Mouse (Mus musculus) lung, embryonic 15.5 days (tissue): ENCODE measurements around the gene Duox1. TPM values are rescaled to one million over a fixed set of nuclear protein-coding genes. Genes with fewer than 3 reads are reported as not detected.
"Not testable (repeated sequence)": the region's sequence is repeated elsewhere in the genome, so short reads cannot be mapped to it uniquely, and the experiment has no call there.

Experiments
- ATAC-seq: fragments of 200-750 bp; cut with Nextera tagmentation; 2 replicates; pipeline ENCODE4 v1.8.0; 2017; ENCODE audit warnings: moderate number of reproducible peaks, borderline replicate concordance; ENCODE audit not compliant: low FRiP score, low TSS enrichment; ENCODE audit errors: extremely low read depth
- H3K27ac ChIP-seq: fragments of 300-500 bp; sonication (generic); 2 replicates; pipeline ENCODE4 v1.5.1; 2015; ENCODE audit warnings: moderate library complexity, mild to moderate bottlenecking, inconsistent platforms
- H3K27me3 ChIP-seq: fragments of 300-500 bp; sonication (generic); 2 replicates; pipeline ENCODE4 v1.6.1; 2015; ENCODE audit warnings: inconsistent platforms
- H3K36me3 ChIP-seq: fragments of 300-500 bp; sonication (generic); 2 replicates; pipeline ENCODE4 v1.6.1; 2015; ENCODE audit warnings: inconsistent platforms
- H3K4me1 ChIP-seq: fragments of 300-500 bp; sonication (generic); 2 replicates; pipeline ENCODE4 v1.6.1; 2015; ENCODE audit warnings: inconsistent platforms
- H3K4me2 ChIP-seq: fragments of 300-500 bp; sonication (generic); 2 replicates; pipeline ENCODE4 v1.6.1; 2015; ENCODE audit warnings: inconsistent platforms, mild to moderate bottlenecking, moderate library complexity
- H3K4me3 ChIP-seq: fragments of 300-500 bp; sonication (generic); 2 replicates; pipeline ENCODE4 v1.5.1; 2015; ENCODE audit warnings: mild to moderate bottlenecking, inconsistent platforms
- H3K9ac ChIP-seq: fragments of 300-500 bp; sonication (generic); 2 replicates; pipeline ENCODE4 v1.6.1; 2015; ENCODE audit warnings: inconsistent platforms
- H3K9me3 ChIP-seq: fragments of 300-500 bp; sonication (generic); 2 replicates; pipeline ENCODE4 v1.6.1; 2016; ENCODE audit warnings: inconsistent platforms
- WGBS: fragments of 180-500 bp; shearing (Covaris S2); methylation state at CpG from one replicate; pipeline ENCODE4 v1.1.7; 2015; 5-methylcytosine and 5-hydroxymethylcytosine counted together
- polyA plus RNA-seq: library from polyadenylated mRNA; unstranded; fragments of >200 nt; fragmentation: Nextera tagmentation; extraction: Ambion mirVana; gene quantifications from 2 replicates; pipeline ENCODE4 v1.2.1, GENCODE M21; 2015

The Duox1 gene
- polyA plus RNA-seq, 1 experiment from 2014 or later: 0.10 TPM

GRCm38 (mm10) chr2:122380768-122381311 is 65.4 kb downstream of the Duox1 start:
- 6% methylated on average over 11 of the region's 11 CpGs for WGBS
- no peaks in the 10 kb centered on the region for H3K27me3 ChIP-seq

GRCm38 (mm10) chr2:122381329-122382103 is 66.0 kb downstream of the Duox1 start:
- Histone ChIP-seq H3K27ac (no peak overlapping the region), H3K4me2 (no peak overlapping the region)

More at GRCm38 (mm10) chr2:122380768-122381311, 65.4 kb downstream of the Duox1 start:
- no peak overlapping the region for H3K27ac ChIP-seq
- no peaks in the 10 kb centered on the region for H3K36me3 ChIP-seq
- H3K4me2 ChIP-seq: peak overlapping the region; percentile 47
- ATAC-seq: no peak
- no peak overlapping the region for H3K9ac ChIP-seq
- peaks cover 13% of the 10 kb centered on the region for H3K4me1 ChIP-seq
- H3K9me3 ChIP-seq: no peaks in the 10 kb centered on the region
- peak overlapping the region; percentile 23 for H3K4me3 ChIP-seq

GRCm38 (mm10) chr2:122382121-122382520 is 66.6 kb downstream of the Duox1 start:
- Histone ChIP-seq H3K9ac (no peak overlapping the region), H3K4me3 (no peak overlapping the region), H3K27ac (no peak overlapping the region), H3K9me3 (no peaks in the 10 kb centered on the region), H3K36me3 (no peaks in the 10 kb centered on the region), H3K4me1 (peaks cover 7% of the 10 kb centered on the region; the same call in 1 of the 2 replicates), H3K27me3 (no peaks in the 10 kb centered on the region), H3K4me2 (no peak overlapping the region)
- ATAC-seq: no peak
- WGBS: 70% methylated on average over 6 of the region's 6 CpGs

More at GRCm38 (mm10) chr2:122381329-122382103, 66.0 kb downstream of the Duox1 start:
- WGBS: 60% methylated on average over 16 of the region's 16 CpGs
- ATAC-seq: no peak
- Histone ChIP-seq H3K27me3 (no peaks in the 10 kb centered on the region), H3K4me1 (peaks cover 7% of the 10 kb centered on the region; the same call in 1 of the 2 replicates), H3K4me3 (no peak overlapping the region), H3K9me3 (no peaks in the 10 kb centered on the region), H3K36me3 (no peaks in the 10 kb centered on the region), H3K9ac (no peak overlapping the region)

- H3K27ac ChIP-seq: no peak overlapping the region
- H3K9me3 ChIP-seq: no peaks in the 10 kb centered on the region
- ATAC-seq: no peak
- WGBS: 24% methylated on average over 3 of the region's 3 CpGs
- peaks cover 4% of the 10 kb centered on the region; the same call in 1 of the 2 replicates for H3K4me1 ChIP-seq
- no peak overlapping the region for H3K4me3 ChIP-seq
- H3K9ac ChIP-seq: no peak overlapping the region
- H3K27me3 ChIP-seq: no peaks in the 10 kb centered on the region
- no peak overlapping the region for H3K4me2 ChIP-seq
- H3K36me3 ChIP-seq: no peaks in the 10 kb centered on the region
These were observed 69.6 kb downstream of the Duox1 start for GRCm38 (mm10) chr2:122385095-122385494.

GRCm38 (mm10) chr2:122387135-122387534 is 71.7 kb downstream of the Duox1 start:
- H3K36me3 ChIP-seq, H3K27ac ChIP-seq, H3K9ac ChIP-seq, ATAC-seq, H3K4me2 ChIP-seq, H3K4me3 ChIP-seq, H3K27me3 ChIP-seq, H3K9me3 ChIP-seq, H3K4me1 ChIP-seq: not testable (repeated sequence)
- 90% methylated on average over 3 of the region's 3 CpGs for WGBS

- no peaks in the 10 kb centered on the region for H3K27me3 ChIP-seq
- ATAC-seq: no peak
- H3K9ac ChIP-seq: no peak overlapping the region
- no peaks in the 10 kb centered on the region for H3K9me3 ChIP-seq
- no peak overlapping the region for H3K4me2 ChIP-seq
- 94% methylated on average over 1 of the region's 1 CpGs for WGBS
- H3K4me3 ChIP-seq: no peak overlapping the region
- no peaks in the 10 kb centered on the region for H3K36me3 ChIP-seq
- no peaks in the 10 kb centered on the region for H3K4me1 ChIP-seq
- H3K27ac ChIP-seq: no peak overlapping the region
These were observed 80.7 kb downstream of the Duox1 start for GRCm38 (mm10) chr2:122396150-122396549.

Other genes starting within 250 kb of the Duox1 start
- 8.8 and 10.2 TPM in 2 replicates for gene Spg11, start 197.3 kb upstream of the Duox1 start, polyA plus RNA-seq
- 350 and 374 TPM in 2 replicates for gene B2m, start 168.0 kb upstream of the Duox1 start, polyA plus RNA-seq
- gene Trim69, start 155.0 kb upstream of the Duox1 start, polyA plus RNA-seq: 0.11 TPM in 1 of 2 replicates, not detected in the other
- not detected in 2 replicates for gene Patl2, start 129.5 kb upstream of the Duox1 start, polyA plus RNA-seq
- gene Terb2, start 129.4 kb upstream of the Duox1 start, polyA plus RNA-seq: not detected in 2 replicates
- 18.6 and 21.7 TPM in 2 replicates for gene Sord, start 80.9 kb upstream of the Duox1 start, polyA plus RNA-seq
- gene Duox2, start 17.2 kb upstream of the Duox1 start, polyA plus RNA-seq: 0.04 TPM in 2 replicates
- not detected in 2 replicates for gene Duoxa2, start 16.8 kb upstream of the Duox1 start, polyA plus RNA-seq
- gene Duoxa1, start 1.9 kb upstream of the Duox1 start, polyA plus RNA-seq: 0.20 and 0.35 TPM in 2 replicates
- 2.1 and 2.9 TPM in 2 replicates for gene Shf, start 53.5 kb downstream of the Duox1 start, polyA plus RNA-seq
- 0.16 and 0.31 TPM in 2 replicates for gene Slc28a2, start 110.8 kb downstream of the Duox1 start, polyA plus RNA-seq
- not detected in 2 replicates for gene Gm14085, start 169.3 kb downstream of the Duox1 start, polyA plus RNA-seq